Mouse (Mus musculus) CH12.LX (cell line): ENCODE results near the gene Gm44503. TPM values are rescaled to one million over a fixed set of nuclear protein-coding genes. Genes with fewer than 3 reads are reported as not detected.

Experiments
- DNase-seq: peaks from one replicate; pipeline ENCODE4 v3.0.0-alpha.2; 2013; ENCODE audit errors: extremely low read depth
- H3K27ac ChIP-seq: 2 replicates; pipeline ENCODE4 v1.5.1; 2012; ENCODE audit warnings: low read depth, mild to moderate bottlenecking, control low read depth, moderate library complexity; ENCODE audit not compliant: insufficient read depth
- H3K27me3 ChIP-seq: replicated peaks from 2 replicates; pipeline ENCODE3; 2012; ENCODE audit warnings: inconsistent platforms
- H3K36me3 ChIP-seq, 2 experiments: replicated peaks in 1 of 2; 2 replicates each; pipeline versions ENCODE3 to v1.6.1; 2012; ENCODE audit warnings: inconsistent platforms in 1 of 2, low read length in 1 of 2, mild to moderate bottlenecking in 1 of 2, mixed read lengths in 1 of 2, moderate library complexity in 1 of 2; ENCODE audit not compliant: control insufficient read depth in 1 of 2, insufficient read depth in 1 of 2
- H3K4me1 ChIP-seq, 2 experiments: 2 replicates each; pipeline ENCODE4 v1.6.1; 2012; ENCODE audit warnings: inconsistent platforms in 1 of 2, moderate library complexity in 1 of 2; ENCODE audit not compliant: insufficient read depth in 2 of 2, control insufficient read depth in 1 of 2
- H3K4me2 ChIP-seq: 2 replicates; pipeline ENCODE4 v1.6.1; 2012; ENCODE audit warnings: low read depth, mild to moderate bottlenecking, control low read depth; ENCODE audit not compliant: poor library complexity, insufficient read depth, severe bottlenecking
- H3K4me3 ChIP-seq, 3 experiments: fragments of 150-350 bp in 1 of 3; sonication (generic) in 1 of 3; replicated peaks in 1 of 3; 2 replicates each; pipeline versions ENCODE3 to v1.5.1; 2011 to 2012; ENCODE audit warnings: low read depth in 2 of 3, low read length in 2 of 3, mild to moderate bottlenecking in 2 of 3, moderate library complexity in 2 of 3, control low read depth in 1 of 3, improper control_type of control experiment in 1 of 3, inconsistent platforms in 1 of 3, mixed read lengths in 1 of 3; ENCODE audit not compliant: poor library complexity in 1 of 3
- H3K79me2 ChIP-seq: replicated peaks from 2 replicates; pipeline ENCODE4 v1.6.1; 2012; ENCODE audit warnings: mild to moderate bottlenecking, moderate library complexity; ENCODE audit not compliant: control insufficient read depth, poor library complexity, insufficient read depth, severe bottlenecking; ENCODE audit errors: extremely low read depth
- H3K9ac ChIP-seq: 2 replicates; pipeline ENCODE4 v1.6.1; 2012; ENCODE audit warnings: low read depth, mild to moderate bottlenecking, control low read depth, moderate library complexity; ENCODE audit not compliant: insufficient read depth
- H3K9me3 ChIP-seq: replicated peaks from 2 replicates; pipeline ENCODE3; 2012; ENCODE audit warnings: low read length, inconsistent platforms, mixed read lengths
- BHLHE40 ChIP-seq: IDR thresholded peaks from 2 replicates; pipeline ENCODE4 v1.6.1; 2011; ENCODE audit warnings: mild to moderate bottlenecking, low read depth, low read length, improper control_type of control experiment
- CTCF ChIP-seq, 2 experiments: IDR thresholded peaks in 1 of 2; conservative IDR thresholded peaks in 1 of 2; 2 replicates each; pipeline ENCODE4 v1.5.1; 2011 to 2012; ENCODE audit warnings: low read depth in 2 of 2, low read length in 2 of 2, improper control_type of control experiment in 1 of 2, inconsistent platforms in 1 of 2, mild to moderate bottlenecking in 1 of 2, moderate library complexity in 1 of 2
- ELF1 ChIP-seq: IDR thresholded peaks from 2 replicates; pipeline ENCODE4 v1.6.1; 2014; ENCODE audit warnings: low read depth, mild to moderate bottlenecking, inconsistent platforms, low read length, improper control_type of control experiment
- ETS1 ChIP-seq: conservative IDR thresholded peaks from 2 replicates; pipeline ENCODE4 v1.6.1; 2012; ENCODE audit warnings: low read depth, mild to moderate bottlenecking, inconsistent platforms, low read length, improper control_type of control experiment, moderate library complexity
- GABPA ChIP-seq: IDR thresholded peaks from 2 replicates; pipeline ENCODE4 v1.6.1; 2012; ENCODE audit warnings: low read depth, low read length, improper control_type of control experiment, inconsistent platforms; ENCODE audit not compliant: insufficient replicate concordance
- IRF4 ChIP-seq: IDR thresholded peaks from 2 replicates; pipeline ENCODE4 v1.6.1; 2014; ENCODE audit warnings: low read depth, mild to moderate bottlenecking, inconsistent platforms, low read length, improper control_type of control experiment
- MAFK ChIP-seq: IDR thresholded peaks from 2 replicates; pipeline ENCODE4 v1.6.1; 2011; ENCODE audit warnings: low read length, improper control_type of control experiment; ENCODE audit not compliant: insufficient replicate concordance
- MAZ ChIP-seq: IDR thresholded peaks from 2 replicates; pipeline ENCODE4 v1.6.1; 2012; ENCODE audit warnings: low read depth, mild to moderate bottlenecking, inconsistent platforms, low read length, improper control_type of control experiment, moderate library complexity
- MEF2A ChIP-seq: IDR thresholded peaks from 2 replicates; pipeline ENCODE4 v1.6.1; 2014; ENCODE audit warnings: low read depth, mild to moderate bottlenecking, inconsistent platforms, low read length, improper control_type of control experiment, borderline replicate concordance
- NELFE ChIP-seq: IDR thresholded peaks from 2 replicates; pipeline ENCODE4 v1.6.1; 2011; ENCODE audit warnings: low read depth, low read length, improper control_type of control experiment
- NRF1 ChIP-seq: IDR thresholded peaks from 2 replicates; pipeline ENCODE4 v1.6.1; 2014; ENCODE audit warnings: low read depth, mild to moderate bottlenecking, inconsistent platforms, low read length, improper control_type of control experiment, moderate library complexity
- PAX5 ChIP-seq: IDR thresholded peaks from 2 replicates; pipeline ENCODE4 v1.6.1; 2012; ENCODE audit warnings: low read length, inconsistent platforms, mixed read lengths
- POLR2A ChIP-seq: IDR thresholded peaks from 2 replicates; pipeline ENCODE4 v1.6.1; 2011; ENCODE audit warnings: low read depth, mild to moderate bottlenecking, improper control_type of control experiment, low read length
- POLR2AphosphoS2 ChIP-seq: IDR thresholded peaks from 2 replicates; pipeline ENCODE4 v1.6.1; 2011; ENCODE audit warnings: low read depth, low read length, improper control_type of control experiment
- RCOR1 ChIP-seq: conservative IDR thresholded peaks from 2 replicates; pipeline ENCODE4 v1.6.1; 2012; ENCODE audit warnings: low read depth, mild to moderate bottlenecking, inconsistent platforms, low read length, improper control_type of control experiment
- SIN3A ChIP-seq: IDR thresholded peaks from 2 replicates; pipeline ENCODE4 v1.6.1; 2012; ENCODE audit warnings: low read length, improper control_type of control experiment, inconsistent platforms
- SMC3 ChIP-seq: IDR thresholded peaks from 2 replicates; pipeline ENCODE4 v1.6.1; 2011; ENCODE audit warnings: low read depth, low read length, improper control_type of control experiment
- TBP ChIP-seq: conservative IDR thresholded peaks from 2 replicates; pipeline ENCODE4 v1.6.1; 2011; ENCODE audit warnings: low read depth, low read length, improper control_type of control experiment
- UBTF ChIP-seq: IDR thresholded peaks from 2 replicates; pipeline ENCODE4 v1.6.1; 2012; ENCODE audit warnings: low read depth, mild to moderate bottlenecking, inconsistent platforms, low read length, improper control_type of control experiment, moderate library complexity
- USF1 ChIP-seq: IDR thresholded peaks from 2 replicates; pipeline ENCODE4 v1.6.1; 2014; ENCODE audit warnings: low read depth, mild to moderate bottlenecking, inconsistent platforms, low read length, improper control_type of control experiment
- USF2 ChIP-seq: conservative IDR thresholded peaks from 2 replicates; pipeline ENCODE4 v1.6.1; 2011; ENCODE audit warnings: low read depth, low read length, improper control_type of control experiment
- ZKSCAN1 ChIP-seq: IDR thresholded peaks from 2 replicates; pipeline ENCODE4 v1.6.1; 2012; ENCODE audit warnings: low read depth, inconsistent platforms, low read length, improper control_type of control experiment, borderline replicate concordance
- ZNF384 ChIP-seq: IDR thresholded peaks from 2 replicates; pipeline ENCODE4 v1.6.1; 2012; ENCODE audit warnings: low read depth, low read length, improper control_type of control experiment, inconsistent platforms
- dilution Hi-C: fragments of 300-500 bp; cut with MboI; formaldehyde crosslinking; loops from 2 replicates; pipeline ENCODE4 v1.14.3; 2020; ENCODE audit warnings: low sequenced_read_pairs; ENCODE audit not compliant: extremely low pct_unique_long_range_greater_than_20kb, extremely low pct_ligation_motif_present
- in situ Hi-C: fragments of 300-500 bp; cut with MboI; formaldehyde crosslinking; loops from 3 replicates; pipeline ENCODE4 v1.14.3; 2019; ENCODE audit warnings: low sequenced_read_pairs, low pct_ligation_motif_present, low pct_unique_long_range_greater_than_20kb, mixed read lengths
- polyA plus RNA-seq: library from polyadenylated mRNA; unstranded; fragments of >175 nt; gene quantifications from 2 replicates; pipeline ENCODE4 v1.2.1, GENCODE M21; 2012; ENCODE audit warnings: low read depth; ENCODE audit not compliant: insufficient read length
- total RNA-seq, 2 experiments: library from RNA; depleted of rRNA; stranded (reverse); fragments of 300-350 nt in 1 of 2; fragments of >200 nt in 1 of 2; gene quantifications; 2 replicates each; pipeline ENCODE4 v1.2.3; 2012 to 2014

The Gm44503 gene
- total and polyA plus RNA-seq, 3 experiments, result not detected

DNA sequence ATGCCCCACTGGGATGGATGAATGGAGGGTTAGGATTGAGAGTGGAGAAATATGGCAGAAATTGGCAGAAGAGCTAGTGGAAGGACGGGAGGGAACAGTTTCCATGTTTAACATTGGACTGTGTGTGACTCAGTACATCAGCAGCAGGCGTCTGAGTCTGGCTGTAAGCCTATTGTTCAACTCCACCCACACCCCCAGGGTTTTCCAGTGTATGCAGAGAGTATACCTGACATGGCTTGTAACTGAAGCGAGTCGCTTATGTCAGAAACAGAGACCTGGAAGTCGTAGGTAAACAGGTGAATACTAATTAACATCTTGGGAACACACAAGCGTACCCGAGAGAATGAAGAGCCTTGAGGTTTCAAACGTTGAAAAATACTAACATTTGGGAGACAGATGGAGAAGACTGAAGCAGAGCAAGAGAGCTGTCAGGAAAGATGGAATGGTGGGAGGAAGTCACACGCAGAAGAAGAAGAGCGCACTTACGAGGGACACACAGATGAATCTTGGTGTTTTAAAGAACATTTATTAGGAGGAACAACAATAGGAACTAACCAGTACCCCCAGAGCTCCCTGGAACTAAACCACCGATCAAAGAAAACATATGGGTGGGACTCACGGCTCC, 27.4 kb upstream of the Gm44503 start:
- dilution Hi-C loops, result no loop called here
- no peak for TF ChIP-seq GABPA
- TF ChIP-seq NRF1, result no peak
- TF ChIP-seq, all 38 proteins: peak for 0

DNA sequence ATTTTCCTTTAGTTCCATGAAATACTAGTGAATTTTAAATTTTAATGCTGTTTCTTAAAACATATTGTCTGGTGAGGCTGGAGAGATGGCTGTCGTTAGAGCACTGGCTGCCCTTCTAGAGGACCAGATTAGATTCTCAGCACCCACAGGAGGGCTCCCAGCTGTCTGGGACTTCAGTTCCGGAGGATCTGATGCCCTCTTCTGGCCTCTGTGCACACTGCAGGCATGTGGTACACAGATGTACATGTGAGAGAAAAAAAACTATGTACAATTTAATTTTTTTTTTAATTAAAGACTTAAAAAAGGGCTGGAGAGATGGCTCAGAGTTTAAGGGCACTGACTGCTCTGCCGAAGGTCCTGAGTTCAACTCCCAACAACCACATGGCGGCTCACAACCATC, 23.3 kb upstream of the Gm44503 start:
- dilution Hi-C loops (no loop called here), in situ Hi-C loops (no loop called here)
- Histone ChIP-seq H3K4me1 (no peaks in the 10 kb centered on the region), H3K9ac (no peak overlapping the region), H3K27me3 (peaks cover 3% of the 10 kb centered on the region), H3K4me2 (no peak overlapping the region), H3K4me3 (no peak overlapping the region), H3K36me3 (no peaks in the 10 kb centered on the region), H3K27ac (no peak overlapping the region), H3K79me2 (no peaks in the 10 kb centered on the region), H3K9me3 (no peaks in the 10 kb centered on the region)
- TF ChIP-seq CTCF (conservative IDR thresholded peaks at IDR 0.05 in 1 of 2, IDR thresholded peaks at IDR 0.05 in 1 of 2; ENCODE audit: low read depth in 2 of 2, low read length in 2 of 2) (peak in 1 of 2 experiments; percentile 32; a peak in 2 of 4 replicates), IRF4 (no peak), ZNF384 (no peak)
- DNase-seq, result no peak

More for the DNA sequence above, 27.4 kb upstream of the Gm44503 start:
- Histone ChIP-seq H3K79me2 (no peaks in the 10 kb centered on the region), H3K9me3 (no peaks in the 10 kb centered on the region), H3K4me3 (no peak overlapping the region), H3K4me2 (no peak overlapping the region), H3K27ac (no peak overlapping the region), H3K4me1 (no peaks in the 10 kb centered on the region), H3K9ac (no peak overlapping the region), H3K36me3 (no peaks in the 10 kb centered on the region), H3K27me3 (peaks cover 9% of the 10 kb centered on the region)
- in situ Hi-C loops, result no loop called here
- no peak for DNase-seq

DNA sequence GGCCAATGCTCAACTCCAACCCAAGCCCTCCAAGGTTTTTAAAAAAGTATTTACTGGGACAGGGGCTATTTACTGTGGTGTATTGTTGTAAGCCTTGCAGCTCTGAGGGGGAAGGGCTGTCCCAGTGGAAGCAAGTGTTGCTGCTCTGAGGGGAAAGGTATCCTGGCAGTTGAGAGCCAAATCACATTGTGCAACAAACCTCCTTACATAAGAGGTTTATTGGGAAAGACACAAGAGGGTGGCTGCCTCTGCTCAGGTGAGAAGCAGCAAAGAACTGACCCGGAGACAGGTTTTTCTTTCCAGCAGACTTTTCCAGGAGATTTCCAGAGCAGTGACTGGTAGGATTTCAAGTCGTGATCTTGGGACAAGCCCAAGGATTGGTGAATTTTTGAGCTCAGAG, 22.4 kb upstream of the Gm44503 start:
- H3K4me2 ChIP-seq, result no peak overlapping the region
- DNase-seq, result no peak
- H3K9me3 ChIP-seq, result no peaks in the 10 kb centered on the region
- no peaks in the 10 kb centered on the region for H3K27me3 ChIP-seq
- no peaks in the 10 kb centered on the region for H3K79me2 ChIP-seq
- no peaks in the 10 kb centered on the region for H3K36me3 ChIP-seq
- in situ Hi-C loops, result no loop called here
- H3K9ac ChIP-seq, result no peak overlapping the region
- H3K27ac ChIP-seq, result no peak overlapping the region
- TF ChIP-seq PAX5 (no peak), IRF4 (no peak), NELFE (no peak), RCOR1 (no peak), NRF1 (no peak), MEF2A (no peak), SMC3 (no peak), SIN3A (no peak), MAZ (no peak), POLR2AphosphoS2 (no peak), BHLHE40 (no peak), UBTF (no peak), USF2 (no peak), ZKSCAN1 (no peak), ELF1 (no peak), POLR2A (no peak), MAFK (no peak), USF1 (no peak), ETS1 (no peak), TBP (no peak)
- dilution Hi-C loops, result no loop called here
- H3K4me3 ChIP-seq, result no peak overlapping the region
- H3K4me1 ChIP-seq, result no peaks in the 10 kb centered on the region
